Mouse (Mus musculus): ENCODE data around the gene Naif1. TPM values are rescaled to one million over a fixed set of nuclear protein-coding genes. Genes with fewer than 3 reads are reported as not detected.

Naif1 gene
- polyA plus RNA-seq (2014; fragmentation: Nextera tagmentation; extraction: Ambion mirVana), result 5.5 and 6.9 TPM in 2 replicates

DNA sequence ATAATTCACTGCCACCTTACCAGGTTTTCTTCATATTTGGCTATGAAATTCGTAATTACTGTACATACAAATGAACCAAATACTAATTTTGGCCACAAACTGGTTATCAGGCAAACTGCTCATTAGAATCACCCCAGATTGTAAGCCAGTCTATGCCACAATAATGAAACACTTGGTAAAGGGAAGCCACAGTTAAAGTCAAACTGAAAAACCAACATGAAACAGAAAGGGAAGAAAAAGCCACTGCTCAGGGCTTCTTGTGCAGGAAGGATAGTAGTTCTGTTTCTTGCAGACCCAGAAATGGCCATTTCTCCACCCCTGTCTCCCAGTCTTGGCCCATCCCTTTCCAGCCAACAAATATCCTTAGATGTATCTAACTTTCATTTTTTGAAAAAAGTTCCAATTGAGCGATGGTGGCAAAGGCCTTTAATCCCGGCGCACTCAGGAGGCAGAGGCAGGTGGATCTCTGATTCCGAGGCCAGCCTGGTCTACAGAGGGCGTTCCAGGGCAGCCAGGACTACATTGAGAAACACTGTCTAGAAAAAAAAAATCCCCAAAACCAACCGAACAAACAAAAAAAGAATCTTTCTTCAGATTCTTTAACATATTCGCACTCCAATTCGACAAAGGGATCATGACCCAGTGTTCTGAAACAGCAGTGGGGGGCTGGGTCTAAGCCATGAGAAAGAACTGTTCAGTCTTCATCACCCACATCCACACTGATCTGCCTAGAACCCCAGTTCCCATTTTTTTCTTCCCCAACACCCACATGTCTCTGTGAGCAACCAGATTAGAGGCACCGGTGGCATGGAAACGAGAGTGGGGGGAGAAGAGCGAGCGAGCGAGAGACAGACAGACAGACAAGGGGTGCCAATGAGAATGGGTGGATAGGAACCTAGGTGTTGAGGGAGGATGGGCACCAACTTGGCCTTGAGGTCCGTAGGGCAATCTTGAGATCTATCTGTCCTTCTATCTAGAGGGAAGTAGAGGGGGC is at the start of gene Naif1:
Naif1 (plus strand) TSS at position 697 of the 994 bp plus-strand sequence.
- H3K27ac ChIP-seq (ENCODE audit: low read depth, low read length), result peak within 1 kb of the TSS; percentile 63; the same call in 1 of the 2 replicates
- no peaks in the 10 kb centered on the region for H3K36me3 ChIP-seq (ENCODE audit: control insufficient read depth, insufficient read depth, low read length)
- H3K27me3 ChIP-seq (ENCODE audit: control insufficient read depth, insufficient read depth, low read length), result no peaks in the 10 kb centered on the region
- 84% methylated on average over 15 of the region's 15 CpGs for WGBS
- H3K4me2 ChIP-seq (ENCODE audit: low read depth), result peak within 1 kb of the TSS; percentile 82
- DNase-seq (ENCODE audit: low spot score) (no peak), ATAC-seq (ENCODE audit: insufficient read depth, low FRiP score, low TSS enrichment) (no peak)
- H3K9ac ChIP-seq (ENCODE audit: low read length), result peak within 1 kb of the TSS; percentile 75
- H3K4me1 ChIP-seq (ENCODE audit: control insufficient read depth, insufficient read depth, low read length), result peaks cover 8% of the 10 kb centered on the region
- peak within 1 kb of the TSS; percentile 79 for H3K4me3 ChIP-seq (ENCODE audit: low read depth, low read length)
- no peaks in the 10 kb centered on the region for H3K9me3 ChIP-seq (ENCODE audit: control insufficient read depth, low read length)

DNA sequence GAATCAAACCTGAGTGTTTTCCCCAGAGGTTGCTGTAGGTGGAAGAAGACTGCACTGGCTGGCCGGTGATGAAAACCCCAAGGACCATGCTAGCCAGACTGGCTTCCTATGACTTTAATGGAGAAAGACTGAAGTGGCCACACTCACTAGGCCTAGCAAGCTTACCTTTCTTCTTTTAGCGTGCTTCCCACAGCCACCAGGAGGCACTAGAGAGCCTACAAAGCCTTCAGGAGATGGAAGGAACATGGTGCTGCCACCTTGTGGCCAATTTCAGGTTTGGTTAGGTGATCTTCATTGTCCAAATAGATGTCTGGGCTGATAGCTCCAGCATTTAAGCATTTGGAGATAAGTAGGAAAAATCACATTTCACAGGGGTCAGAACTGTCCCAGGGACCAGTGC is 45.6 kb upstream of the Naif1 start:
- ATAC-seq (ENCODE audit: insufficient read depth, low FRiP score, low TSS enrichment) (no peak), DNase-seq (ENCODE audit: low spot score) (peak; percentile 95)
- WGBS, result 37% methylated on average over 2 of the region's 2 CpGs
- no peaks in the 10 kb centered on the region for H3K4me1 ChIP-seq (ENCODE audit: control insufficient read depth, insufficient read depth, low read length)
- no peaks in the 10 kb centered on the region for H3K27me3 ChIP-seq (ENCODE audit: control insufficient read depth, insufficient read depth, low read length)
- H3K27ac ChIP-seq (ENCODE audit: low read depth, low read length), result no peak overlapping the region
- H3K4me2 ChIP-seq (ENCODE audit: low read depth), result no peak overlapping the region
- H3K9me3 ChIP-seq (ENCODE audit: control insufficient read depth, low read length), result no peaks in the 10 kb centered on the region
- peaks cover 6% of the 10 kb centered on the region for H3K36me3 ChIP-seq (ENCODE audit: control insufficient read depth, insufficient read depth, low read length)
- no peak overlapping the region for H3K4me3 ChIP-seq (ENCODE audit: low read depth, low read length)
- no peak overlapping the region for H3K9ac ChIP-seq (ENCODE audit: low read length)

DNA sequence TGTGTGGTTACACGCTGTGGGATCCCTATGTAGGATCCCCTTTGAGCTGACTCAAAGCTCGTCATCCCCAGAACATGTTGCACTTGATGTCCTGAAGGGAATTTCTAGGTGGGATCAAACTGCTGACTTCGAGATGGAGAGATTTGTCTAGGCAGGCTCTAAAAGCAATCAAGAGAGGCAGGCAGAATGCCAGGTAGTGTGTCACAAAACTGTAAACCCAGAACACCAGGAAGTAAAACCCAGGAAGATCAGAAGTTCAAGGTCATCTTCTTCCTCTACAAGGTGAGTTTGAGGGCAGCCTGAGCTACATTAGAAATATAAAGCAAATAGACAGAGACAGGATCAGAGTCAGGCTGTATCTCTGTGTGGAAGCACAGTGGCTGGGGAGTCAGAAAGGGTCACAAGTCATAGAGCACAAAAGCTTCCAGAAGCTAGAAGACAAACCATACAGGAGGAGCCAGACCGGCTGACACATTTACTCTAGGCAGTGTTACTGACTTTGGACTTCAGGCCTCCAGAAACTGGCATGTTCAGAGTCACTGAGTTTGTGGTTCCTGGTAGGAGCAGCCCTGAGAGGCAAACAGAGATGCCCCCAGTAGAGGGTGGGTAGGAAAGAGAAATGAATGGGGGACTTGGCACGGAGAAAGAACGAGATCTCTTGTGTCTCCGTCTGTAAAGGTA is 43.0 kb upstream of the Naif1 start:
- 83% methylated on average over 7 of the region's 7 CpGs for WGBS
- Histone ChIP-seq H3K9me3 (ENCODE audit: control insufficient read depth, low read length) (no peaks in the 10 kb centered on the region), H3K4me2 (ENCODE audit: low read depth) (no peak overlapping the region), H3K27ac (ENCODE audit: low read depth, low read length) (no peak overlapping the region), H3K4me1 (ENCODE audit: control insufficient read depth, insufficient read depth, low read length) (no peaks in the 10 kb centered on the region), H3K27me3 (ENCODE audit: control insufficient read depth, insufficient read depth, low read length) (no peaks in the 10 kb centered on the region), H3K36me3 (ENCODE audit: control insufficient read depth, insufficient read depth, low read length) (peaks cover 2% of the 10 kb centered on the region; the same call in 1 of the 2 replicates), H3K9ac (ENCODE audit: low read length) (no peak overlapping the region), H3K4me3 (ENCODE audit: low read depth, low read length) (no peak overlapping the region)
- no peak for ATAC-seq (ENCODE audit: insufficient read depth, low FRiP score, low TSS enrichment)
- no peak for DNase-seq (ENCODE audit: low spot score)

DNA sequence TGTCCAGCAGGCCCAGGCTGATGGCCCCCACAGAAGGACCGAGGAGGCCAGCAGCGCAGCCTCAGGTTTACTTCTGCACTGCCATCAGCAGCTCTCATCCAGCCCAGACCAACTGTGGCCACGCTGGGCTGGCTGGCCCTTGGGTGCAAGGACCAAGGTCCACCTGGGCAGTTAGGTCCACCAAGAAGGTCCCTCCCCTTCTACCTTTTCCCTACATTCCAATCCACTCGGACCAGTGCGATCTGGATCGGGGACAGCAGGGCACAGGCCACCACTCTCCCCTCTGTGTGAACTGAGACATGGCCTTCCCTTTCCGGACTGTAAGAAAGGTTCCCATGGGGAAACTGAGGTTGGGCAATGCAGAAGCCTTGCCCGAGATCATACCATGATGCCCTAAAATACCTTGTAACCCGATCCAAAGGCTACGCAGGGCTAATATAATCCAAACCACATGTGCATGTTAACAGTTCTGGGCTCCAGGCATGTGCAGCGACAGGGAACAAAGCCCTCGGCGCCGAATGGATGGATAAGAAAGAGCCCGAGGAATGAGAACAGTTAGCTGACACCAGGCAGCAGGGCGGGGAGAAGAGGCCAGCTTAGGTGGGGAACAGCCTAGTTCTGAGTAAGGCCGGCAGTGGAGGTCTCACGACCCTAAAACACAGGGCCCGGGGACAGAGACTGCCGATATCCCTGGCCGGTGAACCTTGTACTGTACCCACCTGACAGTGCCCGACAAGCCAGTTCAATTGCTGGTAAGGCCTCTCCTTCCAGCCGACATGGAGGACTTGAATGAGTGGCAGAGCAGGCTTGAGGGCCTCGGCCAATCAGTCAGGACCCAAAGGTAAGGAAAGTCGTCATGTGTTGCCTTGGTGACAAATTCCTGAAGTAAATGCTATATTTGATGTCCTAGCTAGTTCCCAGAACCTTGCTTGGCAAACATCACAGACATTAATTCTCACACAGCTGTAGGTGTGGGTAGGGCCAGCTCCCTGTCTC is 41.5 kb upstream of the Naif1 start:
- no peak overlapping the region for H3K4me2 ChIP-seq (ENCODE audit: low read depth)
- H3K27ac ChIP-seq (ENCODE audit: low read depth, low read length), result no peak overlapping the region
- 68% methylated on average over 25 of the region's 25 CpGs for WGBS
- H3K9me3 ChIP-seq (ENCODE audit: control insufficient read depth, low read length), result no peaks in the 10 kb centered on the region
- no peak overlapping the region for H3K4me3 ChIP-seq (ENCODE audit: low read depth, low read length)
- no peaks in the 10 kb centered on the region for H3K27me3 ChIP-seq (ENCODE audit: control insufficient read depth, insufficient read depth, low read length)
- H3K36me3 ChIP-seq (ENCODE audit: control insufficient read depth, insufficient read depth, low read length), result no peaks in the 10 kb centered on the region
- H3K4me1 ChIP-seq (ENCODE audit: control insufficient read depth, insufficient read depth, low read length), result no peaks in the 10 kb centered on the region
- no peak overlapping the region for H3K9ac ChIP-seq (ENCODE audit: low read length)
- ATAC-seq (ENCODE audit: insufficient read depth, low FRiP score, low TSS enrichment) (no peak), DNase-seq (ENCODE audit: low spot score) (peak; percentile 40)

DNA sequence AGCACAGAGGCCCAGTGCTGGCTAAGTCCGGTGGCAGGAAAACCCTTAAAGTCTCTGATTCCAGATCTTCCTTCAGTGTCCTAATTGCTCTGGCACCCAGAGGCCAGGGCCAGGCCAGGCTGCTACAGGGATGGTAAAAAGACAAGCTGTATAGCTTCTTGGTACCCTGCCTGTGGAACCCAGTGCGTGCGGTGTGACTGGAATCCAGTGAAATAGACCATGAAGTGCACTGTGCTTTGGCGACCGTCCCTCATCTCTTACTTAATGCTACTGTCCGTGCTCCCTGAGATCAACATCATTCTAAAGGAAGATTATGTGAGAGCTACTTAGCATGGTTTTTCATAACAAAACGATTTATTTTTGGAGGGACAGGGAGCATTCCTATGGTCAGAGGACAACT is 38.9 kb upstream of the Naif1 start:
- Histone ChIP-seq H3K9me3 (ENCODE audit: control insufficient read depth, low read length) (no peaks in the 10 kb centered on the region), H3K4me3 (ENCODE audit: low read depth, low read length) (no peak overlapping the region), H3K36me3 (ENCODE audit: control insufficient read depth, insufficient read depth, low read length) (peaks cover 19% of the 10 kb centered on the region), H3K4me1 (ENCODE audit: control insufficient read depth, insufficient read depth, low read length) (no peaks in the 10 kb centered on the region), H3K27ac (ENCODE audit: low read depth, low read length) (no peak overlapping the region), H3K9ac (ENCODE audit: low read length) (no peak overlapping the region), H3K4me2 (ENCODE audit: low read depth) (no peak overlapping the region), H3K27me3 (ENCODE audit: control insufficient read depth, insufficient read depth, low read length) (no peaks in the 10 kb centered on the region)
- 89% methylated on average over 7 of the region's 7 CpGs for WGBS
- DNase-seq (ENCODE audit: low spot score) (no peak), ATAC-seq (ENCODE audit: insufficient read depth, low FRiP score, low TSS enrichment) (no peak)

DNA sequence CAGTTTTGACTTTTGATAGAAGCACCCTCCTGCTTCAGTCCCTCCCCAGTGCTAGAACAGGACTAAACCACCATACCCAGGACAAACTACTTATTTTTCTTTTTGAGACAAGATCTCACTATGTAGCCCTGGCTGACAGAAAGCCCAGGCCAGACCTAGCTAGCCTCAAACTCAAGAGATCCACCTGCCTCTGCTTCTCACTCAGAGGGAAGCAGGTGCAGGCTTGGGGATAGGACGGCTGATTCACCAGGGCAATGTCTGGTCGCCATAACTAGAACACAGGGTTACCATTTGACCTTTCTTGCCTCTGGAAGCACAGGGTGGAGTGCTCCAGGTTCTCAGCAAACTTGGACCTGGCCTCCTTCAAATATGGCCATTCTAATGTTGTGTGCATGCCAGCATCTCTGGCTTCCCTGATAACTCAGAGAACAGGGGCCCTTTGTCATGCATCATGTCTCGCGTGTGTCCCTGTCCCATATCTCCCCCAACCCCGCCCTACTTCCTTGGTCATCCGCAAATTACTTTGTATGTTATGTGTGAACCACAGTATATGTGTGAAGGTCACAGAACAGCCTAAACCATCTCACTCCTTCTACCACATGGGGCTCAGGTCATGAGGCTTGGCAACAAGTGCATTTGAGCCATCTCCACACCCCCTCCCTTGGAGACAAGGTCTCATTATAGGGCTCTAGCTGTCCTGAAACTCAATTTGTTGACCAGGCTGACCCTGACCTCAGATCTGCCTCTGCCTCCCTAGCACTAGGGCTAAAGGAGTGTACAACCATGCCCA is 37.3 kb upstream of the Naif1 start:
- ATAC-seq (ENCODE audit: insufficient read depth, low FRiP score, low TSS enrichment) (no peak), DNase-seq (ENCODE audit: low spot score) (no peak)
- Histone ChIP-seq H3K36me3 (ENCODE audit: control insufficient read depth, insufficient read depth, low read length) (peaks cover 28% of the 10 kb centered on the region), H3K4me1 (ENCODE audit: control insufficient read depth, insufficient read depth, low read length) (no peaks in the 10 kb centered on the region), H3K27me3 (ENCODE audit: control insufficient read depth, insufficient read depth, low read length) (no peaks in the 10 kb centered on the region), H3K4me3 (ENCODE audit: low read depth, low read length) (no peak overlapping the region), H3K9ac (ENCODE audit: low read length) (no peak overlapping the region), H3K4me2 (ENCODE audit: low read depth) (no peak overlapping the region), H3K9me3 (ENCODE audit: control insufficient read depth, low read length) (no peaks in the 10 kb centered on the region), H3K27ac (ENCODE audit: low read depth, low read length) (no peak overlapping the region)
- WGBS, result 89% methylated on average over 6 of the region's 6 CpGs

DNA sequence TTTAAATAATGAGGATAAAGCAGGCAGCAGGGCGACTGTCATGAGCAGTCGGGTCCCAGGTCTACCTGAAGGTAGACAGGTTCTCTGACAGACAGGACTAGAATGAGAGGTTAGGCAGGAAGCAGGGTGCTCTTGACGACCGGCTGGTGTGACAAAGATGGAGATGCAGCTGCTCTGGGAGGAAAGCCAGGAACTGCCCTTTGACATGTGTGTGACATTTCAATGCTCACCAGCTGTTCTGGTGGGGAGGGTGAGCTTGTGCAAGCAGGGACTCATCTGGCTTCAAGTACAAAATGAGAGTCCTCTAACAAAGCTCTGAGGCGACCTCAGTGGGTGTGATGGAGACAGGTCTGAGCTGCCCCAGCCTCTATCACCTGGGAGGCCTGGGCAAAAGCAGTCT is 36.3 kb upstream of the Naif1 start:
- DNase-seq (ENCODE audit: low spot score) (no peak), ATAC-seq (ENCODE audit: insufficient read depth, low FRiP score, low TSS enrichment) (no peak)
- Histone ChIP-seq H3K27me3 (ENCODE audit: control insufficient read depth, insufficient read depth, low read length) (no peaks in the 10 kb centered on the region), H3K4me2 (ENCODE audit: low read depth) (no peak overlapping the region), H3K9me3 (ENCODE audit: control insufficient read depth, low read length) (no peaks in the 10 kb centered on the region), H3K4me1 (ENCODE audit: control insufficient read depth, insufficient read depth, low read length) (no peaks in the 10 kb centered on the region), H3K27ac (ENCODE audit: low read depth, low read length) (no peak overlapping the region), H3K4me3 (ENCODE audit: low read depth, low read length) (no peak overlapping the region), H3K9ac (ENCODE audit: low read length) (no peak overlapping the region), H3K36me3 (ENCODE audit: control insufficient read depth, insufficient read depth, low read length) (peaks cover 31% of the 10 kb centered on the region)
- WGBS, result 62% methylated on average over 5 of the region's 5 CpGs

All from neural tube, embryonic 11.5 days (tissue).